Mouse (Mus musculus): ENCODE data around the gene Elmo1. TPM values are rescaled to one million over a fixed set of nuclear protein-coding genes. Genes with fewer than 3 reads are reported as not detected.

The Elmo1 gene
- total RNA-seq, 2 experiments from 2014 or later: 42.0 to 103 TPM

DNA sequence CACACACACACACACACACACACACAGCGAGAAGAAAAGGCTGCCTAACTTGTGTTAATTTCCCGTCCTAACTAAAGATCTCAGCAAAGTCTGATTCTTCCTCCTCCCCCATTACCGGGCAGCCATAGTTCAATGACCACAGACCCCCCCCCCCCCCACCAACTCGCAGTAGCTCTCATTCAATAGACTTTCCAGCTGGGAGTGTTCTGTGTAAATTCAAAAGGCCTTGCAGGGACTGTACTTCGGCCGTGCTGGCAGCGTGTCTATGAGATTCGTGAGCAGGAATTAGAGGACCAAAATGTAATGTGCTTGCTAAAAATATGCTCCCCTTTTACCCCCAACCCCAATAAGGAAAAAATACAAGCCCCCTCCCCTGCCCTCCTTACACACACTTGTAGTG is 466.8 kb downstream of the Elmo1 start:
- ATAC-seq (replicated peaks; ENCODE audit: poor library complexity): no peak

DNA sequence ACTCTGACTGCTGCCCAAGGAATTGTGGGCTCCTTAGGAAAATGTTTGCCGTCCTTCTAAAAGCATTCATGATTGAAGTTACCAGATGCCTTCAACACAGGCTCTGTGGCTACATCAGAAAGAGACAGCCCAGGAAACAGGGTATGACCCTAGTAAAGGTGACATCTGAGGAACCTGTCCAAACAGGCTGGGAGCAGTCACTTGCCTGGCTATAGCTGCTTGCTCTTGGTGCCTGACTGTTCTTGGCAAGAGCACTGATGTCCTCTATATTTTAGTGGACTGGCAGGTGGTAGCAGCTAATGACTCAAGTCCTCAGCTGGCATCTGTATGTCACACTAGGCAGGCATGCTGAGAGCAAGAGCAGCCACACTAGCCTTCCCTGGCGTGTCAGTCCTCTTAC is 468.0 kb downstream of the Elmo1 start:
- ATAC-seq (replicated peaks; ENCODE audit: poor library complexity): no peak

DNA sequence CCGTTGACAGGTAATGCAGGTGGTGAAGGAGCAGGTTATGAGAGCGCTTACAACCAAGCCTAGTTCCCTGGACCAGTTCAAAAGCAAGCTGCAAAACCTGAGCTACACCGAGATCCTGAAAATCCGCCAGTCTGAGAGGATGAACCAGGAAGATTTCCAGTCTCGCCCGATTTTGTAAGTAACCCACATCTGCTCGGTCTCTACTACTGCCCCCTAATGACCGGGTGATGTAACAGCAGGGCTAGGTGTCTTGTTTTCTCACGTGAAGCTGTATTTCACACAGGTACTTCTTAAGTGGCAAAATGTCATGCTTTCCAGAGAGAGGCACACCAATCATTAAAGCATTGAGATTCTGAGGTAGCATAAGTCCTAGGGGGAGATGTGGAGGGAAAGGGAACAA is 474.0 kb downstream of the Elmo1 start:
- ATAC-seq (replicated peaks; ENCODE audit: poor library complexity): 0 out of 2 replicates have a peak, but pooled peaks have one; percentile 31

DNA sequence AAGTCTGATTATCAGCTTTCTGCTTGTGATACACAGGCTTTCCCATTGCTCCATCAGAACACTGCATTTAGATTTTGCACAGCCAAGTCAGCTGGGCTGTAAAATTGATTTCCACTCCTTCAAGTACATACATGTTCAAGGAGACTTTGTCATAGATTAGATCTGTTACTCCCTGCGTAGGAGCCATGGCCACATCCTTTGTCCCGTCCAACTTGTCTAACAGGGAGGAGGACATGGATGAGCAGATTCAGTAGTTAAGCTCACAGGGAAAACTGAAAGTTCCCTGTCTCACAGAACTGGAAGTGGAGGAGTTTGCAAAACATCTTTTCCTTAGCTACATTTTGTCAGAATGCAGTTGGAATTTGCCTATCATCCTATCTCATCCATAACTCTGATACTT is 484.8 kb downstream of the Elmo1 start:
- ATAC-seq (replicated peaks; ENCODE audit: poor library complexity): no peak

DNA sequence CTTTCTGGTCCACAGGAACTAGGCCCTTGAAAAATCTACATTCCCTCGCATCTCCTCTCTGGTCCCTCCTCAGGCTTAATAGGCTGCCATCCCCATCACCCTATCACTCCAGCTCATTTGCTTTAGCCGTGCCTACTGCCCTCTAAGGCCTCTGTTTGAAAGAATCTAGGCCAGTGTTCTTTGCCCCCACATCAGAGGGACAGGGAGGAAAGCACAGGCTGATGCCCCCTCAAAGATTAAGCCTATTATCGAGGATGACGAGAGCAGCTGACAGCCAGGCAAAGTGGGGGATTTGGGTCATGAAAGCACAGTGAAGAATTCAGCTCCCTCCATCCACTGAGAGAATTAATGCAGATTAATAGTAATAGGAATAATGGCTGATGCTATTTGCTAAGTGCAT is 495.5 kb downstream of the Elmo1 start:
- no peak for ATAC-seq (replicated peaks; ENCODE audit: poor library complexity)

DNA sequence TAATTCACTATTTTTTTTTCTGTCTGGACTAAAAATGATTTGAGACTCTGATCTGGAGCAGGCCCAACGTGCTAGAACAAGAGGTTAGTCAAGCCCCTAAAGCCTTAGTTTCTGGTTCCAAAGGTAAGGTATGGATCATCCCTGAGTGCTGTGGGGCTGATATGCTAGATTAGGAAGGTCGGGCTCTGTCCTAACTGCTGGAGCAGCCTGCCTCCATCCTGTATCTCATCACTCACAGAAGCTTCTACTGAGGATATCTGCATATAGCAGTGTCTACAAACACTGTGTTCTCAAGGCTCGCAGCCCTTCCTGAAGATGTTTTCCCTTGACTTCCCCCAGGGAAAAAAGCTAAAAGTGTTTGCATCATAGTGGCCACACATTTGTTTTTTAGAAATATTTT is 496.1 kb downstream of the Elmo1 start:
- no peak for ATAC-seq (replicated peaks; ENCODE audit: poor library complexity)

DNA sequence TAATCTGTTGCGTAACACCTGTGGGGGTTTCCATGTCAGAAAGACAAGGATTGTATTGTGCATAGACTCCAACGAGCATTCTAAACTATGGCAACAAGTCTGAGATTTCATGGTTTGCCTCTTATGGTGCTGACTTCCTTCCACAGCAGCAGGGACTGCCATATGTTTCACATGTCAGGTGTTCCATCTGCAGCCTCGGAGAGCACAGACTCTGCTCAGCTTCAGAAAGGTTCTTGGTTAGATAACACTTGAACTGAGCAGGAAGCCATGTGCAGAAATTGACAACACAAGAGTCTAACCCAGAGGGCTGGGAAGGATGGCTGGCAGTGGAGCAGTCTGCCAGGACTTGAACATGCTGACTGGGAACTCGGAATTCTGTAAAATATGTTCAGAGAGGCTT is 500.6 kb downstream of the Elmo1 start:
- ATAC-seq (replicated peaks; ENCODE audit: poor library complexity): no peak

DNA sequence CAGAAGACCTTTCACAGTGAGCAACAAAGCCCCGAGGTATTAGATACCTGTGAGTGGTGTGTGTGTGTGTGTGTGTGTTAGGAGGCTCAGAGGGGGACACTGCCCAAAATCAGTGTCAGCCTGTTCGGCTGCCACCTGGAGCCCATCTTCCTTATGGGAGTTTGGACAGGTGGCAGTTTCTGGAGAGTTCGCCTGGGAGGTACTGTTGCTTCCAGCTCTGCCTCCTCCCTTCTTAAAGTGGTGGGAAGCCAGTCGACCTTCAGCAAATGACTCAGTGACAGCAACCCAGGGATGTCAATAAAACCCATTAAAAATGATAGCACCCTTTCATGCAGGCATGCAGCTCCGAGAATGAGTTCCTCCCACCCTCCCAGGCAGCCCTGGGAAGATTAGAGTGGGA is 506.9 kb downstream of the Elmo1 start:
- ATAC-seq (replicated peaks; ENCODE audit: poor library complexity): no peak

GRCm38 (mm10) chr13:20598618-20599017 is 508.2 kb downstream of the Elmo1 start:
- ATAC-seq (replicated peaks; ENCODE audit: poor library complexity): no peak

DNA sequence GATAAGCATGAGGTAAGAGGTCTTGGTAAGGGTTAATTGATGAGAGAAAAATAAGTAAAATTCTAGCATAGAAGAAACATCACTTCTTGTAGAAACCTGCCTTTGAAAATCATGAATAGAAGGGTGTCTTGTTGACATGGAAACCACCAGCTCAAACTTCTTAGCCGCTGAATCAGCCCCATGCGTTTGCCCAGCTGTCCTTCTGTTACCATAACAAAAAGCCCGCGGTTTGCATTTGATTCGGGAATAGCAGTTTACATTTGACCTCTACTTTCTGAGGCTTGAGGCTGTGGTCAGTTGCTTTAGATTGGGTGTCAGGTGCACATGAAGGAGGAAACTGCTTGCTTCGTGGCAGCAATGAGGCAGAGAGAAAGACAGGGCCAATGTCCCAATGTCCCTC is 509.9 kb downstream of the Elmo1 start:
- no peak for ATAC-seq (replicated peaks; ENCODE audit: poor library complexity)

- no peak for ATAC-seq (replicated peaks; ENCODE audit: poor library complexity)
These were observed 511.0 kb downstream of the Elmo1 start for GRCm38 (mm10) chr13:20601421-20601820.

DNA sequence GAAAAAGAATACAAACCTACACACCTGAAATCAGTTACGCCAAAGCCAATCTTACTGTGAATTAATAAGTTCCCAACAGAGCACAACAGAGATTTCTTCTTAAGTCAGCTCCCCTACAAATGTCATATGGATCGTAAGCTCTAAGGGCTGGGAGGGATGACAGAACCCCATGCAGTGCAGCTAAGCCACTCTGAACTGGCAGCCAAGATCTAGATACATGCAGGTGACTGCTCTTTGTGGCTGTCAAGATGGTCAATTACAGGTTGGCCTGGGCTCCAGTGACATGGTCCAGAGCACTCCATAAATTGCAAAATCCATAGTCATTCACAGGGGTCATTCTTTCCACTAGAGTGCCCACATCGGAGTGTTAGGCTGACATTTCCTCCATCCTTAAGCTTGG is 516.5 kb downstream of the Elmo1 start:
- ATAC-seq (replicated peaks; ENCODE audit: poor library complexity): no peak

GRCm38 (mm10) chr13:20609003-20609688 is 518.8 kb downstream of the Elmo1 start:
- ATAC-seq (replicated peaks; ENCODE audit: poor library complexity): no peak

DNA sequence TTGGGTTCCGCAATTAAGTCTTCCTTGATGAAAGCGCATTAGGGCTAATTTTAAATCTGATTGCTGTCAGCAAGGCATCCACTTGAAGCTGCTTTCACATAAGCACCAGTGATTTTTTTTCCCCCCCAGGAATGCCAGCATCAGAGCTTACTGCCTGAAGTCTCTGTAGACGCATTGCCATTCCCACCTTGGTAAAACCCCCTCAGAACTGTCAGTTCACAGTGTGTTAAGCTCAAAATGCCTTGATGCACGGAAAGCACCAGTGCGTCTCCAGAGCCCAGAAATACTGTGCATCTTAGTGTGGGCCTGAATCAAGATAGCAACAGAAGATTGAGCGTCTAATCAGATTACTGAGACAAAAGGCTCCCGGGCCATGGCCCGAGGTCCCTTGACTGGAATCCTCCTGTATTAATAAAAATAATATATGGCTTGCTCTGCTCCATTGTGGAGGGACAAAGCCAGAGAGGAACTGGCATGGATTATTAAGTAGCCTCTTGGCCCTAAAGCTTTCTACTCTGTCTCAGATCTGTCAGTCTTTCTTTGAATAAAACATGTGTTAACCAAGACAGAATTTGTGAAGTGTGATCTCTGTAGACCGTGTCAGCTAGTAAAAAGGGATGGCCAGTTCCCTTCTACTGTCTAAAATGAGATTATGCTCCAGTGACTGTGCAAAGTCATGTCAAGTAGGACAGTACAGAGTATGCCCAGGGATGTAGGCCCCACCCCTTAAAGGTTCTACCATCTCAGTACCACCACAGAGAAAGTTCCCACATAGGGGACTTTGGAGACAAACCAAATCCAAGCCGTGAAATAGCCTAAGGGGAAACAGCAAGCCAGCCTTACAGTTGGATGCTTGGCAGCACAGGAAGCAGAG is 525.4 kb downstream of the Elmo1 start:
- ATAC-seq (replicated peaks; ENCODE audit: poor library complexity): no peak

GRCm38 (mm10) chr13:20619946-20620345 is 529.5 kb downstream of the Elmo1 start:
- no peak for ATAC-seq (replicated peaks; ENCODE audit: poor library complexity)

DNA sequence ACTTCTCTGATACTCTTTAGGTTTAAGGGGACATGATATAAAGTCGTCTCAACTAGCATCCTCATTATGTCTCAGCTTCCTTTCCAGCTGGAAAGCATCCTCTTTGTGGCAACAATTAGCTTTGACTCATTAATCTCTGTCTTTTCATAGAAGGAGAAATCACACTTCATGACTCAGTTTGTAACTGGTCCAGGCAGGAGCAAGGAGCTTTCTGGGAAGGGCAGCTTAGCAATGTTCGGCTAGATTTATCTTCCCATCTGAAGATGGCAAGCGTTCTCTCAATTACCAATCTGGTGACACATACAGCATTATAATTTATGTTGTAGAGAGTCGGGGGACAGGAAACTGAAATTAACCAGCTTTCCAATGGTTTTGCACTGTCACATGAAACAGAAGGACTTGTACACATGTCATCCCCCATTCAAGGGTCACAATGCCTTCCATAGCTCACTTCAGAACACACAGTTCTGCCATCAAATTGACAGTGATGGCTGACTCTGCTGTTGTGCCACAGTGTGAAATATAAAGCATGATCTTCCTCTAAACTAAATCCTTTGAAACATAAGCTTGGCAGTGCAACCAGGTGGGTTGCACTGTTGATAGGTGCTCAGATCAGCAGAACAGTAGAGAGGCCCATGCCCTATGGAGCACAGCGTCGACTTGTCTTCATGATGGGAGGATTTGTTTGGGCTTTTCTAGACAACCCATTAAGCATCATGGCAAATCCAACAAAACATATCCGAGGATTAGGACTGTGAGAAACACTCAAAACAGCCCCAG is 532.9 kb downstream of the Elmo1 start:
- no peak for ATAC-seq (replicated peaks; ENCODE audit: poor library complexity)

GRCm38 (mm10) chr13:20627796-20628195 is 537.4 kb downstream of the Elmo1 start:
- no peak for ATAC-seq (replicated peaks; ENCODE audit: poor library complexity)

GRCm38 (mm10) chr13:20632477-20632876 is 542.1 kb downstream of the Elmo1 start:
- ATAC-seq (replicated peaks; ENCODE audit: poor library complexity): no peak

- ATAC-seq (replicated peaks; ENCODE audit: poor library complexity): 0 out of 2 replicates have a peak, but pooled peaks have one; percentile 26
These were observed 544.3 kb downstream of the Elmo1 start for GRCm38 (mm10) chr13:20634679-20635078.

- no peak for ATAC-seq (replicated peaks; ENCODE audit: poor library complexity)
These were observed 545.2 kb downstream of the Elmo1 start for GRCm38 (mm10) chr13:20635646-20636045.

Measured in megakaryocyte progenitor cell, adult 5-6 weeks (primary cell).